Comparison of ENCODE assay signal across 8 mouse cellular contexts in the genomic region with DNA sequence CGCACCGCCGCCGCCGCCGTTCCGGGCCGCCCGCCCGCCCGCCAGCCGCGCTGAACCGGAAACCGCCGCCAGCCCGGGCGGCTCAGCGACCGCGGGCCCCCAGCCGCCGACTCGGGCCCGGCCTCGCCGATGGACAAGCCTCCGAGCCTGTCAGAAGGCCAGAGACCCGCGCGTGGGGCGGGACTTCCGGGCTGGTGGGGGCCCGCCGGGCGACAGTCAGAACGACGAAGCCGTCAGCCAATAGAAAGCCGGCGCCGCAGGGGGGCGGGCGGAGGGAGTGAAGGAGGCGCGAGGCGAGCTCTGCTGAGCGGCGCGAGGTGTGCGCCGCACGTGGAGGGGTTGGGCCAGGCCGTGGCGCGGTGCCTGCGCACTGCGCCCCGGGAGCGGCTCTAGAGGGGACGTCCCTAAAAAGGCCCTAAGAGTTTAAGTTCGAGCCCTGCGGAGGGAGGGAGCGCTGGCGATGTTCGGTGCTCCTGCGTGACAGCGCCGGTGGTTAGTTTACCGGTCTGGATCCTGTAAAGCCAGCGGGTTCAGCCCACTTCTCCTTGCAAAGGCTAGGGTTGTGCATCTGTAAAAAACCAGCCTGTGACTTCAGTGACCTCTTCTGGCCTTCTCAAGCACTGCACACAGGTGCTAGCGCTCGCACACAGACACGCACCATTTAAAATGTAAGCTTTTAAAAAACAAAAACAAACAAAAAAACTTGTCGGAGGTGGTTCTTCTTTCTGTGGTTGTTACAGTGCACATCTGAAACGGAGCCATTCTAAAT. TPM values are rescaled to one million over a fixed set of nuclear protein-coding genes. Genes with fewer than 3 reads are reported as not detected.
DNase-seq lines count a peak whose midpoint lies in the region; ATAC-seq lines count a peak whose summit lies in the region.

A gene (minus strand): TSS at position 53 of the 769 bp plus-strand sequence.

- H3K27ac ChIP-seq in forebrain, embryonic 14.5 days (ENCODE audit: low read depth, low read length): peak within 1 kb of the TSS; percentile 77
- H3K27ac ChIP-seq in neural tube, embryonic 15.5 days (replicated peaks): peak within 1 kb of the TSS; percentile 91

- H3K4me2 ChIP-seq in forebrain, embryonic 14.5 days (ENCODE audit: low read length): peak within 1 kb of the TSS; percentile 73
- peak within 1 kb of the TSS; percentile 92 for H3K4me2 ChIP-seq in neural tube, embryonic 15.5 days

- DNase-seq in ES-CJ7 (ENCODE audit: low read depth, low spot score): peak; percentile 96
- DNase-seq in cerebellum, adult 11 months: peak; percentile 98
- peak; percentile 99 for DNase-seq in forebrain, embryonic 14.5 days (ENCODE audit: low spot score)
- DNase-seq in heart, postnatal 14 days: peak; percentile 100
- DNase-seq in layer of hippocampus, adult 11-12 months (ENCODE audit: low spot score): peak; percentile 99
- DNase-seq in lung, adult 18-20 months: peak; percentile 98
- peak; percentile 99 for DNase-seq in testis, postnatal 14 days (ENCODE audit: low spot score)

- no peaks in the 10 kb centered on the region for H3K36me3 ChIP-seq in forebrain, embryonic 14.5 days (ENCODE audit: control insufficient read depth, insufficient read depth, low read length)
- no peaks in the 10 kb centered on the region for H3K36me3 ChIP-seq in neural tube, embryonic 15.5 days

- intact Hi-C loops in heart, postnatal 14 days (cut with DNase I): loop anchor here (2.0 to 5.0 kb wide), 2 partner anchors 53 to 128 kb away; no protein-coding TSS in a partner anchor

- ATAC-seq in forebrain, embryonic 14.5 days: peak; percentile 98
- ATAC-seq in neural tube, embryonic 15.5 days (ENCODE audit: low FRiP score): peak; percentile 98

- no peaks in the 10 kb centered on the region for H3K9me3 ChIP-seq in forebrain, embryonic 14.5 days (replicated peaks; ENCODE audit: control insufficient read depth, low read length)
- H3K9me3 ChIP-seq in neural tube, embryonic 15.5 days (replicated peaks): no peaks in the 10 kb centered on the region

- H3K27me3 ChIP-seq in forebrain, embryonic 14.5 days (replicated peaks; ENCODE audit: control insufficient read depth, insufficient read depth, low read length): no peaks in the 10 kb centered on the region
- no peaks in the 10 kb centered on the region for H3K27me3 ChIP-seq in neural tube, embryonic 15.5 days (replicated peaks)

- peak within 1 kb of the TSS; percentile 98 for H3K9ac ChIP-seq in forebrain, embryonic 14.5 days (ENCODE audit: low read length)
- peak within 1 kb of the TSS; percentile 99 for H3K9ac ChIP-seq in neural tube, embryonic 15.5 days (replicated peaks)

- H3K4me3 ChIP-seq in forebrain, embryonic 14.5 days (ENCODE audit: low read depth, low read length): peak within 1 kb of the TSS; percentile 93
- peak within 1 kb of the TSS; percentile 96 for H3K4me3 ChIP-seq in neural tube, embryonic 15.5 days (replicated peaks)

- WGBS in forebrain, embryonic 14.5 days: 3% methylated on average over 73 of the region's 76 CpGs
- WGBS in neural tube, embryonic 15.5 days: 3% methylated on average over 68 of the region's 76 CpGs

- peaks cover 19% of the 10 kb centered on the region for H3K4me1 ChIP-seq in forebrain, embryonic 14.5 days (ENCODE audit: control insufficient read depth, insufficient read depth, low read length)
- H3K4me1 ChIP-seq in neural tube, embryonic 15.5 days: peaks cover 40% of the 10 kb centered on the region

RNA-seq across cellular contexts. Expression of the gene that starts here (rescaled TPM):
- polyA plus RNA-seq in forebrain, embryonic 14.5 days (2014; fragmentation: Nextera tagmentation; extraction: Ambion mirVana): 45.6 and 52.3 TPM in 2 replicates
- total RNA-seq in heart, postnatal 14 days (2021): 10 to 100 TPM; 22.0 to 22.7 TPM
- polyA plus RNA-seq in neural tube, embryonic 15.5 days (2015; fragmentation: Nextera tagmentation; extraction: Ambion mirVana): 69.0 and 74.9 TPM in 2 replicates

Comparison
In these comparisons a context has a peak if more than half of its experiments do, and no peak if none do; other contexts are left out.
1. Peak in every context shown above with its lines: DNase-seq, ATAC-seq, H3K4me3 ChIP-seq and H3K27ac ChIP-seq.